Mouse (Mus musculus) thymus, adult 2 months (tissue): ENCODE measurements around the gene Cd48. TPM values are rescaled to one million over a fixed set of nuclear protein-coding genes. Genes with fewer than 3 reads are reported as not detected.

Source experiments
- DNase-seq: peaks from one replicate; pipeline ENCODE4 v3.0.0; 2021
- H3K27ac ChIP-seq: fragments of 200-500 bp; 2 replicates; pipeline ENCODE4 v1.5.1; 2012; ENCODE audit warnings: low read length, control low read depth; ENCODE audit not compliant: control insufficient read depth, insufficient read depth
- H3K27me3 ChIP-seq: fragments of 200-500 bp; 2 replicates; pipeline ENCODE4 v1.6.1; 2012; ENCODE audit warnings: mild to moderate bottlenecking, low read length, moderate library complexity, mixed read lengths; ENCODE audit not compliant: control insufficient read depth, insufficient read depth
- H3K36me3 ChIP-seq: fragments of 200-500 bp; 2 replicates; pipeline ENCODE4 v1.6.1; 2012; ENCODE audit warnings: mild to moderate bottlenecking, low read length, moderate library complexity; ENCODE audit not compliant: control insufficient read depth, insufficient read depth
- H3K4me1 ChIP-seq: fragments of 200-500 bp; replicated peaks from 2 replicates; pipeline ENCODE4 v1.6.1; 2012; ENCODE audit warnings: low read length; ENCODE audit not compliant: control insufficient read depth, insufficient read depth
- H3K4me3 ChIP-seq: fragments of 200-500 bp; 2 replicates; pipeline ENCODE4 v1.5.1; 2012; ENCODE audit warnings: mild to moderate bottlenecking, low read length, control low read depth, moderate library complexity; ENCODE audit not compliant: control insufficient read depth, insufficient read depth
- CTCF ChIP-seq: fragments of 200-500 bp; IDR thresholded peaks from 2 replicates; pipeline ENCODE4 v1.5.1; 2012; ENCODE audit warnings: mild to moderate bottlenecking, control low read depth, low read length, moderate library complexity, borderline replicate concordance; ENCODE audit not compliant: control insufficient read depth, poor library complexity, insufficient read depth; ENCODE audit errors: extremely low read depth
- POLR2A ChIP-seq: fragments of 200-500 bp; IDR thresholded peaks from 2 replicates; pipeline ENCODE4 v1.6.1; 2012; ENCODE audit warnings: mild to moderate bottlenecking, low read length, control low read depth, moderate library complexity; ENCODE audit not compliant: control insufficient read depth, poor library complexity, insufficient read depth; ENCODE audit errors: extremely low read depth
- WGBS: fragments of 180-500 bp; shearing (Covaris S2); methylation state at CpG from one replicate; pipeline ENCODE4 v1.1.7; 2018; 5-methylcytosine and 5-hydroxymethylcytosine counted together
- polyA plus RNA-seq: library from polyadenylated mRNA; depleted of rRNA; stranded (reverse); fragments of >200 nt; gene quantifications from 2 replicates; pipeline ENCODE4 v1.2.3, GENCODE M21; 2012

Cd48 gene
- polyA plus RNA-seq, 1 experiment, result 63.2 TPM

GRCm38 (mm10) chr1:171646429-171646940, 35.3 kb upstream of the Cd48 start:
- Histone ChIP-seq H3K27me3 (no peaks in the 10 kb centered on the region), H3K4me1 (peaks cover 3% of the 10 kb centered on the region; the same call in 1 of the 2 replicates), H3K27ac (peak overlapping the region; percentile 23; the same call in 1 of the 2 replicates), H3K36me3 (no peaks in the 10 kb centered on the region), H3K4me3 (no peak overlapping the region)
- no peak for TF ChIP-seq CTCF
- no peak for TF ChIP-seq POLR2A
- no peak for DNase-seq
- 77% methylated on average over 5 of the region's 5 CpGs for WGBS

DNA sequence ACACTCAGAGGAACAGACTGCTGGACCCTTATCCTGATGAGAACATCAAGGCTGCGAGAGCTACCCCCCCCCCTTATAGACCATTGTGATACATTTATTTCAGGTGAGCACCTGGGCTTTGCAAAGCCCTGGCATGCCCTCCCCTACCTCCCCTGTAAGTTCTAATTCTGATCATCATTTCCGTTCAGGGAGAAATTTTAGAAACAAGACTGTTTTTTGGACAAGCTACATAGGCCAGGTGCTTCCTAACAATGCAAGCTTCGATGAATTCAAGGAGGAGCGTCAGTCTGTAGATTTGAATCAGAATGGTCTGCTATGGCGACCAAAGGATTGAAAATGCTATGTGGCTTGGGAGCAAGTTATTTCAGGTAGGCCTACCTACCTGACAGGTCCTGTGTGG, 34.1 kb upstream of the Cd48 start:
- DNase-seq, result no peak
- Histone ChIP-seq H3K27me3 (no peaks in the 10 kb centered on the region), H3K27ac (no peak overlapping the region), H3K36me3 (no peaks in the 10 kb centered on the region), H3K4me3 (no peak overlapping the region), H3K4me1 (peaks cover 3% of the 10 kb centered on the region; the same call in 1 of the 2 replicates)
- 82% methylated on average over 5 of the region's 5 CpGs for WGBS
- no peak for TF ChIP-seq POLR2A
- no peak for TF ChIP-seq CTCF

GRCm38 (mm10) chr1:171648840-171649239, 33.0 kb upstream of the Cd48 start:
- no peak overlapping the region for H3K27ac ChIP-seq
- 23% methylated on average over 8 of the region's 8 CpGs for WGBS
- no peaks in the 10 kb centered on the region for H3K27me3 ChIP-seq
- no peak overlapping the region for H3K4me3 ChIP-seq
- no peak for DNase-seq
- no peaks in the 10 kb centered on the region for H3K4me1 ChIP-seq
- no peaks in the 10 kb centered on the region for H3K36me3 ChIP-seq
- TF ChIP-seq POLR2A (no peak), CTCF (no peak)

- TF ChIP-seq CTCF (no peak), POLR2A (no peak)
- H3K27ac ChIP-seq, result no peak within 1 kb of the TSS
- no peak for DNase-seq
- no peaks in the 10 kb centered on the region for H3K4me1 ChIP-seq
- no peaks in the 10 kb centered on the region for H3K27me3 ChIP-seq
- no peaks in the 10 kb centered on the region for H3K36me3 ChIP-seq
- no peak within 1 kb of the TSS for H3K4me3 ChIP-seq
- WGBS, result 91% methylated on average over 5 of the region's 5 CpGs
Measured at GRCm38 (mm10) chr1:171652734-171653133, 29.1 kb upstream of the Cd48 start, which contains the start of gene Slamf7. Slamf7 (minus strand) TSS chr1:171653035.

DNA sequence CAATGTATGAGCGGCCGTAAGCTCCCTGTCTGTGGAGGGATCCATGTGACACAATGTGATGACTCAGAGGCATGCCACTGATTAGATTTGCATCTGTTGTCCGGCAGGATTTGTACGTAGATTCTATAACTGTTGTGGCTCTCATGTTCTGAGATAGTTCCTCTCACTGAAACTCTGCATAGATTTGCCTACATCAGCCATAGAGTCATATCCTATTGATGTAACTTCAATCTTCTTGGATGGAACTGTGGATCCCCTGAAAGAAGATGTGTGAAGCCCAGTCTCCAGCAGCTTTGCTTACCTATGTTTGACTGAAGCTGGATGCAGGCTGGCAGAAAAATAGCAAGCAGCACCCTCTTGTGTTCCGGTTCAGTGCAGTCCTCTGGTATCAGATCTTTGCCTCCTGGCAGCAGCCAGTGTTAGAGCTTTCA, 23.2 kb upstream of the Cd48 start:
- Histone ChIP-seq H3K36me3 (no peaks in the 10 kb centered on the region), H3K4me3 (no peak overlapping the region), H3K27ac (no peak overlapping the region), H3K4me1 (no peaks in the 10 kb centered on the region), H3K27me3 (no peaks in the 10 kb centered on the region)
- 82% methylated on average over 5 of the region's 5 CpGs for WGBS
- peak; percentile 8 for DNase-seq
- TF ChIP-seq POLR2A (no peak), CTCF (no peak)

- H3K4me1 ChIP-seq, result no peaks in the 10 kb centered on the region
- 92% methylated on average over 1 of the region's 1 CpGs for WGBS
- H3K4me3 ChIP-seq, result no peak overlapping the region
- H3K27me3 ChIP-seq, result no peaks in the 10 kb centered on the region
- H3K27ac ChIP-seq, result no peak overlapping the region
- DNase-seq, result no peak
- H3K36me3 ChIP-seq, result no peaks in the 10 kb centered on the region
- no peak for TF ChIP-seq CTCF
- TF ChIP-seq POLR2A, result no peak
Measured at GRCm38 (mm10) chr1:171660423-171660822, 21.4 kb upstream of the Cd48 start.

GRCm38 (mm10) chr1:171661482-171661881, 20.3 kb upstream of the Cd48 start:
- Histone ChIP-seq H3K4me3 (no peak overlapping the region), H3K27me3 (no peaks in the 10 kb centered on the region), H3K36me3 (no peaks in the 10 kb centered on the region), H3K27ac (no peak overlapping the region), H3K4me1 (no peaks in the 10 kb centered on the region)
- TF ChIP-seq POLR2A, result no peak
- no peak for TF ChIP-seq CTCF
- WGBS, result 17% methylated on average over 2 of the region's 2 CpGs
- DNase-seq, result no peak
